Mouse (Mus musculus) intestine, embryonic 16.5 days (tissue): ENCODE measurements at regions not wholly inside any gene's neighbourhood (a gene's known extent, or its start where the extent isn't known, plus 50 kb on each side); places are given as distances from the start of the nearest gene placed in this dataset.

Experiments used
- ATAC-seq: fragments of 200-750 bp; cut with Nextera tagmentation; 2 replicates; pipeline ENCODE4 v1.8.0; 2017; ENCODE audit warnings: moderate TSS enrichment, moderate library complexity
- H3K27ac ChIP-seq: fragments of 300-500 bp; sonication (generic); 2 replicates; pipeline ENCODE4 v1.5.1; 2014; ENCODE audit warnings: mild to moderate bottlenecking, low read length
- H3K27me3 ChIP-seq: fragments of 300-500 bp; sonication (generic); replicated peaks from 2 replicates; pipeline ENCODE4 v1.6.1; 2014; ENCODE audit warnings: low read length, control low read depth, mixed read lengths; ENCODE audit not compliant: control insufficient read depth, insufficient read depth
- H3K36me3 ChIP-seq: fragments of 300-500 bp; sonication (generic); 2 replicates; pipeline ENCODE4 v1.6.1; 2014; ENCODE audit warnings: low read length, control low read depth; ENCODE audit not compliant: control insufficient read depth, insufficient read depth
- H3K4me1 ChIP-seq: fragments of 300-500 bp; sonication (generic); 2 replicates; pipeline ENCODE4 v1.6.1; 2014; ENCODE audit warnings: low read length, control low read depth, mixed read lengths; ENCODE audit not compliant: control insufficient read depth, insufficient read depth
- H3K4me2 ChIP-seq: fragments of 300-500 bp; sonication (generic); 2 replicates; pipeline ENCODE4 v1.6.1; 2014; ENCODE audit warnings: low read depth, low read length, control low read depth
- H3K4me3 ChIP-seq: fragments of 300-500 bp; sonication (generic); 2 replicates; pipeline ENCODE4 v1.5.1; 2014; ENCODE audit warnings: mild to moderate bottlenecking, low read length
- H3K9ac ChIP-seq: fragments of 300-500 bp; sonication (generic); 2 replicates; pipeline ENCODE4 v1.6.1; 2014; ENCODE audit warnings: low read depth, low read length
- H3K9me3 ChIP-seq: fragments of 300-500 bp; sonication (generic); 2 replicates; pipeline ENCODE4 v1.6.1; 2016; ENCODE audit warnings: low read length, control low read depth; ENCODE audit not compliant: control insufficient read depth
- WGBS: fragments of 180-500 bp; shearing (Covaris S2); extraction: QIAGEN DNeasy Blood & Tissue Kit; methylation state at CpG from one replicate; pipeline ENCODE4 v1.1.7; 2014; 5-methylcytosine and 5-hydroxymethylcytosine counted together

DNA sequence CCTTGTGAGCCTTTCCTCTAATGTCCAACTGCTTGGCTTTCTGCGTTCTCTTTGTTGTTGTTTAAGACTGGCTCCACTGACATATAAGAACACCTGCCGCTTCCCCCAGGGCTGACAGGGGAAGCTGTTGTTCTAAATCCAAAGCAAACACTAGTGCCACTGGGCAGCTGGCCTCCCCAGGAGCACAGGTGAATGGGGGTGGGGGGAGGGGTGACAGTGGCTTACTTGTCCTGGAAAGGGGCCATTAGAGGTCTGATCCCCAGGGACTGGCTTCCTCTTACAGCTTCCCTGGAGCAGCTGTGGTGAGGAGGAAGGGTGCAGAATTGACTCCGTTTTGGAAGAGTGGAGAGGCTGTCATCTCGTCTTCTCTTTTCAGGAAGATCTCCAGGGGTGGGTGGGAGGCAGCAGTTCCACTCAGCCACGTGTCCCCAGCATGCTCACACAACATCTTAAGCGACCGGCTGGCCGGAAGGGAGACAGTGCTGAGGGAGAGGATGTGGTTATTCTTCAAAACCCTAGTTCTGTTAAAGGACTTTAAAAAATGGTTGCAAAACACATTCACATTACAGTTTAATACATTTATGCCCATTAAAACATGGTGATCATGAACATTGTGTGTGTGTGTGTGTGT lies 688.5 kb upstream of the Car8 start:
- Histone ChIP-seq H3K36me3 (no peaks in the 10 kb centered on the region), H3K4me1 (peaks cover 2% of the 10 kb centered on the region; the same call in 1 of the 2 replicates), H3K4me2 (no peak overlapping the region), H3K4me3 (no peak overlapping the region), H3K9ac (no peak overlapping the region), H3K27ac (no peak overlapping the region), H3K9me3 (no peaks in the 10 kb centered on the region), H3K27me3 (no peaks in the 10 kb centered on the region)
- 0 out of 2 replicates have a peak, but pooled peaks have one; percentile 31 for ATAC-seq
- 40% methylated on average over 8 of the region's 8 CpGs for WGBS

DNA sequence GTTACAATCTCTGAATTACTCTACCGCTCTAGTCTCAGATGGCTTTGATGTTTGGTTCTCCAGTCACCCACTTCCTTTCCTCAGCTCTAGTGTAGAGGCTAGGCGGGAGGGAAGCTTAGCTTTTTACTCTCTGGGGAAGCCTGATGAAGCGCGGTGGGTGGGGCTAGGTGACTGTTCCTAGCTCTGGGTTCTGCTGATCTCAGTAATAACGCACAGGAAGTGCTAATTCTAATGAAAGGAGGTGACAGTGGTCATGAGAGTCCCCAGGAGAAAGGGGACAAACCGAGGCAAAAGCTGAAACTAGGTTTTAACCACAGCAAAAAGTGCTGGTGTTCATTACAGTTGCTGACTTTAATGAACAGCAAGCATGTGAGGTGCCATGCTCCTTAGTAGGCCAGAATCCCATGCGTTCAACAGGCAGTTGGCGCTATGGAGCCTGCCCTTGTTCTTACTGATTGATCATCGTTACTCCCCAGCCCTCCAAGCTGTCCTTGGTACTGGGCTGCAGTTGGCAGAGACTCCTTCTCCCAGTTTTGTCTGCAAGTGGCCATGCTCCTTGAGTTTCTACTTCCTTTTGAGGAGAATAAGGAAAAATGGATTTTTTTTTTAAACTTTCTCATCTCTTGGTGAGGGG lies 687.9 kb upstream of the Car8 start:
- WGBS, result 44% methylated on average over 9 of the region's 9 CpGs
- H3K36me3 ChIP-seq, result no peaks in the 10 kb centered on the region

DNA sequence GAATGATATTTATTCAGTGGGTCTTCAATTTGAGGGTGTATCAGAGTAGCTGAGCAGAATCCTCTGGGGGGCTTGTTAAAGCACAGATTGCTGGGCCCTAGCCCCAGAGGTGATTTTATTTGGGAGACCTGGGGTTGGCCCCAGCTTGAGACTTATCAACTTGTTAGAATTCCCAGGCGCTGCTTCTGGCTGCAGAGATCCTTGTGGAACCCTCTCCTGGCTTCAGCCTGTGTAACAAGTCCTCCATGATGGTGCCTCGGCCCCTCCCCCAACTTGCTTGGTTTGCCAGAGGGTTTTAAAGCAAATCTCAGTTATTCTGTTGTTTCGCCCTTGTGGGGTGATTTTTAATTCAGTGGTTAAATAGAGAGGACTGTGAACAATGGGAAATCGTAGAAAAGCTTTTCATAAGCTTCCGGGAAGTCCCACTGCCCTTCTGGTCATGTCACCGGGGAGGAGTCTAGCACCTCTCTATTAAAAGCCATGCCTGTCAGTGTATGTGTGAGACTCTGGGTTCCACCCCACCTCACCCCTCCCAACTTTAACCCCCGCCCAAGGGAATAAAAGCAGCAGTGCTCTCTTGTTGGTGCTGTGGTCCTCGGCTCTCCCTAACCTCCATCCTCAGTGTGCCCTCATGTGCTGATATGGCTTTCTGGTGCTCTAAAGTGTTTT lies 684.0 kb upstream of the Car8 start:
- no peak for ATAC-seq
- Histone ChIP-seq H3K27ac (no peak overlapping the region), H3K4me1 (peaks cover 6% of the 10 kb centered on the region; the same call in 1 of the 2 replicates), H3K4me3 (no peak overlapping the region), H3K27me3 (no peaks in the 10 kb centered on the region), H3K9ac (no peak overlapping the region), H3K4me2 (no peak overlapping the region), H3K36me3 (no peaks in the 10 kb centered on the region), H3K9me3 (no peaks in the 10 kb centered on the region)
- 69% methylated on average over 8 of the region's 8 CpGs for WGBS

More for the DNA sequence above, 687.9 kb upstream of the Car8 start:
- H3K4me3 ChIP-seq, result no peak overlapping the region
- H3K4me2 ChIP-seq, result no peak overlapping the region
- no peaks in the 10 kb centered on the region for H3K9me3 ChIP-seq
- ATAC-seq, result no peak
- no peaks in the 10 kb centered on the region for H3K27me3 ChIP-seq
- no peak overlapping the region for H3K9ac ChIP-seq
- H3K4me1 ChIP-seq, result peaks cover 6% of the 10 kb centered on the region; the same call in 1 of the 2 replicates
- H3K27ac ChIP-seq, result no peak overlapping the region

DNA sequence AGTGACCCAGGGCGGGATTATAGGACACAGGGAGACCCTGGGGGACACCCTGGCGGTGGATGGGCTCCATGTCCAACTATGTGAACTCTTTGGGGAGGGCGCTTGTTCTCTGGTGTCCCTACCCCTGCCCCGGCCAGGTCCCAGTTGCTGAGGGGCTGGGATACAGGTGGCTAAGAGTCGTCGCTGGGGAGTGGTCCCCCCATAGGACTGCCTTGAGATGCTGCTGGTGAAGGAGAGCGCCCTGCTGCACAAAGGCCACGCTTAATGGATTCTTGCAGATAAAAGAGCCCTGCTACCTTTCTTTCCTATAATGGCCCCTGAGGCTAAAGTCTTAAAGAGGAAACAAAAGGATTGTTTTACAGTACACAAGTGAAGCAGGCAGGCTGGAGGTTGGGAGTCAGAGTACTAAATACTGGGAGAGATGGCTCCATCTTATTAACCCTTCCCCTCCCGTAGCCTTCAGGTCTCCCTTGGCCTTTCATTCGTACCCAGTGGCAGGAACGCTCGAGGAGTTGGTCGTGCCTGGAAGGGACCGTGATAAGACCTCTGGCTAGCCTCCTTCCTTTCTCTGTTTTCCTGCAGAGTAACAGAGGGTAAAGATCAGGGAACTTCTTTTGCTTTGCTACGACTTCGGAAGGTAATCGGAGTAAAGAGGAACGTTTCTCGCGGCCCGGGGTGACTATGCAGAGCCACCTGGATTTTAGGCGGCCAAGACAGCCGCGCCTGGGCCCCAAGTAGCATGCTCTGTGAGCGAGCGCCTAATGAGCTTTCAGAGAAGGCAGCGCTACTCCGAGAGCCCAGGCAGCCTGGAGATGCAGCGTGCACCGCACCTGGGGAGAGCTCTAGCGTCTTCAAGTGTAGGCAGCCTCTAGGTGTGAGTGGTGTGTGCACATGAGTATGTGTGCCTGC lies 682.9 kb upstream of the Car8 start:
- Histone ChIP-seq H3K4me1 (peaks cover 6% of the 10 kb centered on the region; the same call in 1 of the 2 replicates), H3K9ac (peak overlapping the region; percentile 54; the same call in 1 of the 2 replicates), H3K4me3 (peak overlapping the region; percentile 32), H3K9me3 (no peaks in the 10 kb centered on the region), H3K27ac (no peak overlapping the region), H3K27me3 (no peaks in the 10 kb centered on the region), H3K4me2 (peak overlapping the region; percentile 61), H3K36me3 (no peaks in the 10 kb centered on the region)
- ATAC-seq, result peak; percentile 67
- 17% methylated on average over 31 of the region's 31 CpGs for WGBS

DNA sequence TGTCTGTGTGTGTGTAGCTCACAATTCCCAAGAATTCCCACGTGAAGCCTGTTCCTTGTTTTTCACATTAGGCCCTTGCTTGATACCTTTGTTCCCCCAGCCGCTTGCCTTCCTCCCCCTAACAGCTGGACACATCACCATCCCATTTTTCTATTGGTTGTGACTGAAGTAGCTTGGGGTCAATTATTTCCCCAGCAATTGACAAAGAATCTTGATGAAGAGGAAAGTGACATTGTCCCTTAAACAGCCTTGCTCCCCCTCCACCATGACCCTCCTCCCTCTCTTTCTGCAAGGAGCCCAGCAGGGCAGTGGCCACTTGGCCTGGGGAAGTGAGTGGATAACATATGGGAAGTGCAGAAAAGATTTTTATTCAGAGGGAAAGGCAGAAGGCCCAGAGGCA lies 681.5 kb upstream of the Car8 start:
- no peaks in the 10 kb centered on the region for H3K27me3 ChIP-seq
- 68% methylated on average over 2 of the region's 2 CpGs for WGBS
- no peak overlapping the region for H3K4me2 ChIP-seq
- H3K4me1 ChIP-seq, result peaks cover 6% of the 10 kb centered on the region; the same call in 1 of the 2 replicates
- no peaks in the 10 kb centered on the region for H3K9me3 ChIP-seq
- ATAC-seq, result no peak
- no peaks in the 10 kb centered on the region for H3K36me3 ChIP-seq
- H3K4me3 ChIP-seq, result no peak overlapping the region
- H3K27ac ChIP-seq, result no peak overlapping the region
- no peak overlapping the region for H3K9ac ChIP-seq

DNA sequence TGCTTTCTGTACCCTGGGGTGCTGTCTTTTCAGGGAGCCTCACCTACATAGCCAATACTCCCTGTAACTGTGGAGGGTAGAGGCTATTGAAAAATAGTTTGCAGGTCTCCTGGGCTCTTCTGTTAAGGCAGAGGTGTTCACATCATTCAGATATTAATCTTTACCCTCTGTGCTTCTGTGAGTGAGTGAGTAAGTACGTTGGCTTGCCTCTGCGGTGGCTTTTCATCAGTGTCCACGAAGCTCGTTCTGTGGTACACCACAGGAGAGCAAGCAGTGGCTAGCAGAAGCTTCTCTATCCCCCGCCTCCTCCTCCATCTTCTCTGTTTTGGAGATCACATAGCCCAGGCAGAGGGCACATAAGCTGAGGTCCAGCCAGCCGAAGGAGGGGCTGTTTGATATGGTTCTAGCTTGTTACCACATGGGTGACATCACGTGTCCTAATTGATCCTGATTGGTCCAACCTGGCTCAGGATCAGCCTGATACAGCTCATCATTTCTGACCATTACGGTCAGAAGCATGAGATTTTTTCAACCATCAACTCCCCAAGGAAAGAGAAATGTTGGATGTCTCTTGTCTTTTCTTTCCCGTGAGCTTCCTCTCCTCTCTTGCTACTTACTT lies 680.6 kb upstream of the Car8 start:
- ATAC-seq, result no peak
- WGBS, result 84% methylated on average over 9 of the region's 9 CpGs
- no peak overlapping the region for H3K9ac ChIP-seq
- peaks cover 6% of the 10 kb centered on the region; the same call in 1 of the 2 replicates for H3K4me1 ChIP-seq
- H3K4me3 ChIP-seq, result no peak overlapping the region
- no peaks in the 10 kb centered on the region for H3K36me3 ChIP-seq
- H3K27ac ChIP-seq, result no peak overlapping the region
- no peak overlapping the region for H3K4me2 ChIP-seq
- no peaks in the 10 kb centered on the region for H3K9me3 ChIP-seq
- H3K27me3 ChIP-seq, result no peaks in the 10 kb centered on the region
